Mouse (Mus musculus): ENCODE measurements around the gene Cd9. TPM values are rescaled to one million over a fixed set of nuclear protein-coding genes. Genes with fewer than 3 reads are reported as not detected.

Gene Cd9
- polyA plus RNA-seq, 1 experiment from 2014 or later, result 118 TPM

GRCm38 (mm10) chr6:125442591-125442990 lies 52.0 kb downstream of the Cd9 start:
- 58% methylated on average over 10 of the region's 10 CpGs for WGBS
- no peak overlapping the region for H3K4me2 ChIP-seq (replicated peaks; ENCODE audit: low read depth, low read length)
- no peak for ATAC-seq (ENCODE audit: low FRiP score, low TSS enrichment)
- H3K4me3 ChIP-seq (ENCODE audit: low read length), result no peak overlapping the region
- H3K9me3 ChIP-seq (ENCODE audit: control insufficient read depth, low read length), result no peaks in the 10 kb centered on the region
- no peaks in the 10 kb centered on the region for H3K27me3 ChIP-seq (ENCODE audit: control insufficient read depth, insufficient read depth, low read length)
- no peak overlapping the region for H3K27ac ChIP-seq (ENCODE audit: low read depth, low read length)
- no peaks in the 10 kb centered on the region for H3K4me1 ChIP-seq (ENCODE audit: control insufficient read depth, insufficient read depth, low read length)
- no peak overlapping the region for H3K9ac ChIP-seq (ENCODE audit: low read depth, low read length)
- no peaks in the 10 kb centered on the region for H3K36me3 ChIP-seq (ENCODE audit: control insufficient read depth, insufficient read depth, low read length)

- Histone ChIP-seq H3K9me3 (ENCODE audit: control insufficient read depth, low read length) (no peaks in the 10 kb centered on the region), H3K4me3 (ENCODE audit: low read length) (no peak overlapping the region), H3K4me2 (replicated peaks; ENCODE audit: low read depth, low read length) (no peak overlapping the region), H3K4me1 (ENCODE audit: control insufficient read depth, insufficient read depth, low read length) (no peaks in the 10 kb centered on the region), H3K9ac (ENCODE audit: low read depth, low read length) (no peak overlapping the region), H3K27ac (ENCODE audit: low read depth, low read length) (no peak overlapping the region), H3K27me3 (ENCODE audit: control insufficient read depth, insufficient read depth, low read length) (no peaks in the 10 kb centered on the region), H3K36me3 (ENCODE audit: control insufficient read depth, insufficient read depth, low read length) (no peaks in the 10 kb centered on the region)
- WGBS, result 85% methylated on average over 3 of the region's 3 CpGs
- ATAC-seq (ENCODE audit: low FRiP score, low TSS enrichment), result no peak
These were observed 57.8 kb downstream of the Cd9 start for GRCm38 (mm10) chr6:125436753-125437152.

- H3K27me3 ChIP-seq (ENCODE audit: control insufficient read depth, insufficient read depth, low read length), result no peaks in the 10 kb centered on the region
- no peaks in the 10 kb centered on the region for H3K4me1 ChIP-seq (ENCODE audit: control insufficient read depth, insufficient read depth, low read length)
- 71% methylated on average over 5 of the region's 5 CpGs for WGBS
- no peak overlapping the region for H3K4me2 ChIP-seq (replicated peaks; ENCODE audit: low read depth, low read length)
- H3K9me3 ChIP-seq (ENCODE audit: control insufficient read depth, low read length), result no peaks in the 10 kb centered on the region
- no peak overlapping the region for H3K9ac ChIP-seq (ENCODE audit: low read depth, low read length)
- no peak for ATAC-seq (ENCODE audit: low FRiP score, low TSS enrichment)
- no peaks in the 10 kb centered on the region for H3K36me3 ChIP-seq (ENCODE audit: control insufficient read depth, insufficient read depth, low read length)
- H3K4me3 ChIP-seq (ENCODE audit: low read length), result no peak overlapping the region
- no peak overlapping the region for H3K27ac ChIP-seq (ENCODE audit: low read depth, low read length)
These were observed 59.7 kb downstream of the Cd9 start for GRCm38 (mm10) chr6:125434735-125435518.

- no peak overlapping the region for H3K9ac ChIP-seq (ENCODE audit: low read depth, low read length)
- 0 out of 2 replicates have a peak, but pooled peaks cover 3% of the 10 kb centered on the region for H3K4me1 ChIP-seq (ENCODE audit: control insufficient read depth, insufficient read depth, low read length)
- no peaks in the 10 kb centered on the region for H3K36me3 ChIP-seq (ENCODE audit: control insufficient read depth, insufficient read depth, low read length)
- no peak for ATAC-seq (ENCODE audit: low FRiP score, low TSS enrichment)
- H3K27me3 ChIP-seq (ENCODE audit: control insufficient read depth, insufficient read depth, low read length), result no peaks in the 10 kb centered on the region
- H3K9me3 ChIP-seq (ENCODE audit: control insufficient read depth, low read length), result no peaks in the 10 kb centered on the region
- no peak overlapping the region for H3K4me2 ChIP-seq (replicated peaks; ENCODE audit: low read depth, low read length)
- no peak overlapping the region for H3K27ac ChIP-seq (ENCODE audit: low read depth, low read length)
- WGBS, result 75% methylated on average over 6 of the region's 6 CpGs
- no peak overlapping the region for H3K4me3 ChIP-seq (ENCODE audit: low read length)
These were observed 60.7 kb downstream of the Cd9 start for GRCm38 (mm10) chr6:125433704-125434447.

GRCm38 (mm10) chr6:125433257-125433656 lies 61.3 kb downstream of the Cd9 start:
- no peak overlapping the region for H3K4me2 ChIP-seq (replicated peaks; ENCODE audit: low read depth, low read length)
- no peak overlapping the region for H3K27ac ChIP-seq (ENCODE audit: low read depth, low read length)
- no peaks in the 10 kb centered on the region for H3K36me3 ChIP-seq (ENCODE audit: control insufficient read depth, insufficient read depth, low read length)
- no peak overlapping the region for H3K9ac ChIP-seq (ENCODE audit: low read depth, low read length)
- 0 out of 2 replicates have a peak, but pooled peaks cover 3% of the 10 kb centered on the region for H3K4me1 ChIP-seq (ENCODE audit: control insufficient read depth, insufficient read depth, low read length)
- no peak for ATAC-seq (ENCODE audit: low FRiP score, low TSS enrichment)
- no peak overlapping the region for H3K4me3 ChIP-seq (ENCODE audit: low read length)
- WGBS, result 55% methylated on average over 3 of the region's 3 CpGs
- no peaks in the 10 kb centered on the region for H3K9me3 ChIP-seq (ENCODE audit: control insufficient read depth, low read length)
- no peaks in the 10 kb centered on the region for H3K27me3 ChIP-seq (ENCODE audit: control insufficient read depth, insufficient read depth, low read length)

GRCm38 (mm10) chr6:125432522-125432921 lies 62.1 kb downstream of the Cd9 start:
- ATAC-seq (ENCODE audit: low FRiP score, low TSS enrichment), result no peak
- H3K9ac ChIP-seq (ENCODE audit: low read depth, low read length), result no peak overlapping the region
- 0 out of 2 replicates have a peak, but pooled peaks cover 3% of the 10 kb centered on the region for H3K4me1 ChIP-seq (ENCODE audit: control insufficient read depth, insufficient read depth, low read length)
- no peak overlapping the region for H3K27ac ChIP-seq (ENCODE audit: low read depth, low read length)
- 83% methylated on average over 7 of the region's 7 CpGs for WGBS
- no peaks in the 10 kb centered on the region for H3K9me3 ChIP-seq (ENCODE audit: control insufficient read depth, low read length)
- H3K4me2 ChIP-seq (replicated peaks; ENCODE audit: low read depth, low read length), result no peak overlapping the region
- no peaks in the 10 kb centered on the region for H3K27me3 ChIP-seq (ENCODE audit: control insufficient read depth, insufficient read depth, low read length)
- H3K4me3 ChIP-seq (ENCODE audit: low read length), result no peak overlapping the region
- H3K36me3 ChIP-seq (ENCODE audit: control insufficient read depth, insufficient read depth, low read length), result no peaks in the 10 kb centered on the region

- ATAC-seq (ENCODE audit: low FRiP score, low TSS enrichment), result no peak
These were observed 63.6 kb downstream of the Cd9 start for GRCm38 (mm10) chr6:125430982-125431381.

GRCm38 (mm10) chr6:125430358-125430958 lies 64.1 kb downstream of the Cd9 start:
- Histone ChIP-seq H3K27me3 (ENCODE audit: control insufficient read depth, insufficient read depth, low read length) (no peaks in the 10 kb centered on the region), H3K4me2 (replicated peaks; ENCODE audit: low read depth, low read length) (no peak overlapping the region; the same call in 1 of the 2 replicates), H3K36me3 (ENCODE audit: control insufficient read depth, insufficient read depth, low read length) (no peaks in the 10 kb centered on the region), H3K9ac (ENCODE audit: low read depth, low read length) (no peak overlapping the region), H3K27ac (ENCODE audit: low read depth, low read length) (no peak overlapping the region), H3K9me3 (ENCODE audit: control insufficient read depth, low read length) (no peaks in the 10 kb centered on the region), H3K4me1 (ENCODE audit: control insufficient read depth, insufficient read depth, low read length) (peaks cover 6% of the 10 kb centered on the region; the same call in 1 of the 2 replicates), H3K4me3 (ENCODE audit: low read length) (no peak overlapping the region)
- no peak for ATAC-seq (ENCODE audit: low FRiP score, low TSS enrichment)
- 11% methylated on average over 14 of the region's 14 CpGs for WGBS

More at GRCm38 (mm10) chr6:125430982-125431381, 63.6 kb downstream of the Cd9 start:
- WGBS, result 50% methylated on average over 3 of the region's 3 CpGs
- Histone ChIP-seq H3K4me1 (ENCODE audit: control insufficient read depth, insufficient read depth, low read length) (peaks cover 5% of the 10 kb centered on the region; the same call in 1 of the 2 replicates), H3K36me3 (ENCODE audit: control insufficient read depth, insufficient read depth, low read length) (no peaks in the 10 kb centered on the region), H3K4me3 (ENCODE audit: low read length) (no peak overlapping the region), H3K4me2 (replicated peaks; ENCODE audit: low read depth, low read length) (no peak overlapping the region), H3K9ac (ENCODE audit: low read depth, low read length) (no peak overlapping the region), H3K27ac (ENCODE audit: low read depth, low read length) (no peak overlapping the region), H3K27me3 (ENCODE audit: control insufficient read depth, insufficient read depth, low read length) (no peaks in the 10 kb centered on the region), H3K9me3 (ENCODE audit: control insufficient read depth, low read length) (no peaks in the 10 kb centered on the region)
